Mouse (Mus musculus) spleen, adult 2 months (tissue): ENCODE measurements around the gene Prkag2. TPM values are rescaled to one million over a fixed set of nuclear protein-coding genes. Genes with fewer than 3 reads are reported as not detected.

ENCODE experiments used
- DNase-seq, 2 experiments: peaks; one replicate each; pipeline versions ENCODE4 v3.0.0 to v3.0.0-alpha.2; 2012 to 2021; ENCODE audit warnings: low spot score in 2 of 2, low read depth in 1 of 2
- H3K27ac ChIP-seq: fragments of 200-500 bp; 2 replicates; pipeline ENCODE4 v1.5.1; 2012; ENCODE audit warnings: low read length, inconsistent platforms; ENCODE audit not compliant: insufficient read depth
- H3K27me3 ChIP-seq: fragments of 200-500 bp; 2 replicates; pipeline ENCODE4 v1.6.1; 2012; ENCODE audit warnings: mild to moderate bottlenecking, moderate library complexity, low read length, inconsistent platforms; ENCODE audit not compliant: control insufficient read depth, insufficient read depth
- H3K36me3 ChIP-seq: fragments of 200-500 bp; 2 replicates; pipeline ENCODE4 v1.6.1; 2012; ENCODE audit warnings: mild to moderate bottlenecking, low read length, inconsistent platforms; ENCODE audit not compliant: control insufficient read depth, insufficient read depth
- H3K4me1 ChIP-seq: fragments of 200-500 bp; 2 replicates; pipeline ENCODE4 v1.6.1; 2011; ENCODE audit warnings: inconsistent platforms; ENCODE audit not compliant: control insufficient read depth, insufficient read depth, insufficient read length
- H3K4me3 ChIP-seq: fragments of 200-500 bp; 2 replicates; pipeline ENCODE4 v1.5.1; 2011; ENCODE audit warnings: mild to moderate bottlenecking, inconsistent platforms; ENCODE audit not compliant: insufficient read depth, insufficient read length; ENCODE audit errors: extremely low read depth
- CTCF ChIP-seq: fragments of 200-500 bp; IDR thresholded peaks from 2 replicates; pipeline ENCODE4 v1.5.1; 2011; ENCODE audit warnings: mild to moderate bottlenecking, inconsistent platforms; ENCODE audit not compliant: insufficient read depth, insufficient read length, insufficient replicate concordance; ENCODE audit errors: extremely low read depth
- POLR2A ChIP-seq: fragments of 200-500 bp; IDR thresholded peaks from 2 replicates; pipeline ENCODE4 v1.6.1; 2011; ENCODE audit warnings: low read depth, low read length, inconsistent platforms
- WGBS: fragments of 180-500 bp; shearing (Covaris S2); methylation state at CpG from one replicate; pipeline ENCODE4 v1.1.7; 2018; 5-methylcytosine and 5-hydroxymethylcytosine counted together
- polyA plus RNA-seq: library from polyadenylated mRNA; depleted of rRNA; stranded (reverse); fragments of >200 nt; gene quantifications from 2 replicates; pipeline ENCODE4 v1.2.3, GENCODE M21; 2012

Gene Prkag2
- polyA plus RNA-seq, 1 experiment: 7.7 TPM

- no peak overlapping the region for H3K27ac ChIP-seq
- WGBS: under 1% methylated on average over 45 of the region's 45 CpGs
- H3K27me3 ChIP-seq: peaks cover 9% of the 10 kb centered on the region
- DNase-seq: peak in 1 of 2 experiments; percentile 25
- TF ChIP-seq POLR2A: no peak
- TF ChIP-seq CTCF: no peak
- peaks cover 7% of the 10 kb centered on the region; the same call in 1 of the 2 replicates for H3K4me1 ChIP-seq
- H3K4me3 ChIP-seq: peak overlapping the region; percentile 66
- no peaks in the 10 kb centered on the region for H3K36me3 ChIP-seq
Observed at GRCm38 (mm10) chr5:25099367-25100156, 880 bp downstream of the Prkag2 start.

- Histone ChIP-seq H3K36me3 (no peaks in the 10 kb centered on the region), H3K27me3 (peaks cover 9% of the 10 kb centered on the region), H3K4me1 (peaks cover 7% of the 10 kb centered on the region; the same call in 1 of the 2 replicates), H3K4me3 (no peak overlapping the region), H3K27ac (no peak overlapping the region)
- no peak for TF ChIP-seq CTCF
- no peak for TF ChIP-seq POLR2A
- DNase-seq: no peak
- WGBS: 87% methylated on average over 3 of the region's 3 CpGs
Observed at GRCm38 (mm10) chr5:25097891-25098290, 2.6 kb downstream of the Prkag2 start.

- Histone ChIP-seq H3K36me3 (no peaks in the 10 kb centered on the region), H3K4me3 (no peak overlapping the region), H3K27ac (no peak overlapping the region), H3K27me3 (peaks cover 9% of the 10 kb centered on the region), H3K4me1 (peaks cover 2% of the 10 kb centered on the region; the same call in 1 of the 2 replicates)
- 56% methylated on average over 4 of the region's 4 CpGs for WGBS
- TF ChIP-seq CTCF (no peak), POLR2A (no peak)
- no peak for DNase-seq
Observed at GRCm38 (mm10) chr5:25096431-25096830, 4.0 kb downstream of the Prkag2 start.

GRCm38 (mm10) chr5:25092630-25093245, 7.7 kb downstream of the Prkag2 start:
- no peak for DNase-seq
- TF ChIP-seq CTCF: no peak
- TF ChIP-seq POLR2A: no peak
- no peaks in the 10 kb centered on the region for H3K36me3 ChIP-seq
- no peak overlapping the region for H3K4me3 ChIP-seq
- no peaks in the 10 kb centered on the region; the same call in 1 of the 2 replicates for H3K4me1 ChIP-seq
- H3K27ac ChIP-seq: no peak overlapping the region
- WGBS: 50% methylated on average over 8 of the region's 8 CpGs
- no peaks in the 10 kb centered on the region for H3K27me3 ChIP-seq

- Histone ChIP-seq H3K27ac (no peak overlapping the region), H3K4me3 (no peak overlapping the region), H3K4me1 (no peaks in the 10 kb centered on the region; the same call in 1 of the 2 replicates), H3K36me3 (no peaks in the 10 kb centered on the region), H3K27me3 (no peaks in the 10 kb centered on the region)
- TF ChIP-seq POLR2A: no peak
- no peak for TF ChIP-seq CTCF
- no peak for DNase-seq
- WGBS: 93% methylated on average over 6 of the region's 6 CpGs
Observed at GRCm38 (mm10) chr5:25089258-25089972, 11.0 kb downstream of the Prkag2 start.

GRCm38 (mm10) chr5:25088633-25089032, 11.8 kb downstream of the Prkag2 start:
- 84% methylated on average over 4 of the region's 4 CpGs for WGBS
- H3K27me3 ChIP-seq: no peaks in the 10 kb centered on the region
- no peak overlapping the region for H3K4me3 ChIP-seq
- H3K4me1 ChIP-seq: no peaks in the 10 kb centered on the region; the same call in 1 of the 2 replicates
- no peak for TF ChIP-seq CTCF
- TF ChIP-seq POLR2A: no peak
- no peak overlapping the region for H3K27ac ChIP-seq
- no peak for DNase-seq
- H3K36me3 ChIP-seq: no peaks in the 10 kb centered on the region
